Comparison of ENCODE assay signal across 10 mouse cellular contexts in the genomic region with DNA sequence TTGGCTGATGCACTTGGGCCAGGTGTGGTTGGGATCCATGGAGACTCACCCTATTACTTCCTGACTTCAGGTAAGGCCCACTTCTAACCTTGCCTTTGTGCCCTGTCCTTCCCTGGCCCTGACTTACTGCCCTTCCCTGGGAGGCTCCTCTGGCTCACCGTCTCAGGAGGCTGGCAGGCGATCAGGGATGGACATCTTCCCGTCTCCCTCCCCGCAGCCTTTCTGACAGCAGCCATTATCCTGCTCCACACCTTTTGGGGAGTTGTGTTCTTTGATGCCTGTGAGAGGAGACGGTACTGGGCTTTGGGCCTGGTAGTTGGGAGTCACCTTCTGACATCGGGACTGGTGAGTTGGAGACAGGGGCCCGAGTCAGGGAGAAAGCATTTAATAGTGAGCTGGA. TPM values are rescaled to one million over a fixed set of nuclear protein-coding genes. Genes with fewer than 3 reads are reported as not detected.
A peak's percentile ranks its signal among the peaks of the same experiment; 100 is the strongest.
DNase-seq lines count a peak whose midpoint lies in the region; ATAC-seq and TF ChIP-seq lines count a peak whose summit lies in the region.
"Not testable (repeated sequence)": the region's sequence is repeated elsewhere in the genome, so short reads cannot be mapped to it uniquely, and the experiment has no call there.
"Had no signal": no experiment of that assay in that cellular context is flagged by ENCODE, and none has a peak within 500 bp of the region (broad histone marks: within the 10 kb centered on the region; RNA-seq: fewer than 3 reads in every experiment).

No protein-coding gene starts in this region.

- not testable (repeated sequence) for H3K9me3 ChIP-seq in E14TG2a.4 (ENCODE audit: low read length); embryonic facial prominence, embryonic 10.5 days; heart, embryonic 12.5 days (replicated peaks); hindbrain, embryonic 13.5 days; intestine, embryonic 15.5 days; liver, embryonic 12.5 days (replicated peaks); lung, postnatal 0 days (ENCODE audit: low read length); neural tube, embryonic 12.5 days

- not testable (repeated sequence) for TF ChIP-seq CTCF in E14TG2a.4 (conservative IDR thresholded peaks at IDR 0.05; ENCODE audit: low read length); lung, postnatal 0 days (IDR thresholded peaks at IDR 0.05)

- H3K27me3 ChIP-seq in E14TG2a.4 (ENCODE audit: insufficient read depth, low read length); embryonic facial prominence, embryonic 10.5 days (replicated peaks; ENCODE audit: low read depth, poor library complexity, severe bottlenecking); heart, embryonic 12.5 days (replicated peaks); hindbrain, embryonic 13.5 days; intestine, embryonic 15.5 days (replicated peaks); liver, embryonic 12.5 days (replicated peaks); lung, postnatal 0 days (replicated peaks; ENCODE audit: insufficient read depth, low read length); neural tube, embryonic 12.5 days (replicated peaks): not testable (repeated sequence)

- not testable (repeated sequence) for ATAC-seq in heart, embryonic 12.5 days (ENCODE audit: insufficient number of reproducible peaks, low FRiP score); hindbrain, embryonic 13.5 days (ENCODE audit: low FRiP score); intestine, embryonic 15.5 days; liver, embryonic 12.5 days; lung, postnatal 0 days; neural tube, embryonic 12.5 days (ENCODE audit: low FRiP score, low read depth)

- WGBS in embryonic facial prominence, embryonic 10.5 days: 93% methylated on average over 7 of the region's 7 CpGs
- 81% methylated on average over 7 of the region's 7 CpGs for WGBS in heart, embryonic 12.5 days
- 91% methylated on average over 7 of the region's 7 CpGs for WGBS in hindbrain, embryonic 13.5 days
- 82% methylated on average over 7 of the region's 7 CpGs for WGBS in intestine, embryonic 15.5 days
- WGBS in liver, embryonic 12.5 days (ENCODE audit: insufficient replicate concordance): 80% methylated on average over 7 of the region's 7 CpGs
- 81% methylated on average over 7 of the region's 7 CpGs for whole genome bisulfite sequencing in lung, postnatal 0 days
- 89% methylated on average over 7 of the region's 7 CpGs for WGBS in neural tube, embryonic 12.5 days

- H3K4me3 ChIP-seq in E14TG2a.4 (replicated peaks; ENCODE audit: low read length): 0 out of 2 replicates have a peak overlapping the region, but pooled peaks have one; percentile 10
- H3K4me3 ChIP-seq in embryonic facial prominence, embryonic 10.5 days: peak overlapping the region; percentile 29
- not testable (repeated sequence) for H3K4me3 ChIP-seq in heart, embryonic 12.5 days; intestine, embryonic 15.5 days (replicated peaks); liver, embryonic 12.5 days; lung, postnatal 0 days (ENCODE audit: low read depth, low read length); neural tube, embryonic 12.5 days
- 0 out of 2 replicates have a peak overlapping the region, but pooled peaks have one; percentile 8 for H3K4me3 ChIP-seq in hindbrain, embryonic 13.5 days

- TF ChIP-seq EP300 in lung, postnatal 0 days (IDR thresholded peaks at IDR 0.05): not testable (repeated sequence)

- not testable (repeated sequence) for H3K27ac ChIP-seq in embryonic facial prominence, embryonic 10.5 days (replicated peaks); heart, embryonic 12.5 days (ENCODE audit: poor library complexity, severe bottlenecking); hindbrain, embryonic 13.5 days; intestine, embryonic 15.5 days; liver, embryonic 12.5 days; lung, postnatal 0 days (ENCODE audit: low read length); neural tube, embryonic 12.5 days

- peak overlapping the region; percentile 83 for H3K4me2 ChIP-seq in heart, embryonic 12.5 days
- H3K4me2 ChIP-seq in hindbrain, embryonic 13.5 days: peak overlapping the region; percentile 89
- H3K4me2 ChIP-seq in intestine, embryonic 15.5 days (replicated peaks): 0 out of 2 replicates have a peak overlapping the region, but pooled peaks have one; percentile 26
- H3K4me2 ChIP-seq in liver, embryonic 12.5 days: peak overlapping the region; percentile 90
- 0 out of 2 replicates have a peak overlapping the region, but pooled peaks have one; percentile 68 for H3K4me2 ChIP-seq in lung, postnatal 0 days (replicated peaks; ENCODE audit: low read depth, low read length)
- peak overlapping the region; percentile 87; the same call in 1 of the 2 replicates for H3K4me2 ChIP-seq in neural tube, embryonic 12.5 days (replicated peaks)

- DNase-seq in embryonic facial prominence, embryonic 10.5 days (ENCODE audit: low spot score); lung, postnatal 0 days (ENCODE audit: low spot score): not testable (repeated sequence)

- H3K4me1 ChIP-seq in E14TG2a.4 (replicated peaks; ENCODE audit: low read depth, low read length): peaks cover 70% of the 10 kb centered on the region
- H3K4me1 ChIP-seq in embryonic facial prominence, embryonic 10.5 days: peaks cover 45% of the 10 kb centered on the region
- peaks cover 33% of the 10 kb centered on the region for H3K4me1 ChIP-seq in heart, embryonic 12.5 days (replicated peaks)
- peaks cover 31% of the 10 kb centered on the region for H3K4me1 ChIP-seq in hindbrain, embryonic 13.5 days (replicated peaks)
- peaks cover 21% of the 10 kb centered on the region for H3K4me1 ChIP-seq in intestine, embryonic 15.5 days (replicated peaks)
- peaks cover 42% of the 10 kb centered on the region for H3K4me1 ChIP-seq in liver, embryonic 12.5 days
- H3K4me1 ChIP-seq in lung, postnatal 0 days (ENCODE audit: insufficient read depth, low read depth, low read length): not testable (repeated sequence)
- H3K4me1 ChIP-seq in neural tube, embryonic 12.5 days: peaks cover 22% of the 10 kb centered on the region

- H3K36me3 ChIP-seq in E14TG2a.4 (ENCODE audit: insufficient read depth, low read length): peaks cover 18% of the 10 kb centered on the region
- H3K36me3 ChIP-seq in embryonic facial prominence, embryonic 10.5 days (replicated peaks): peaks cover 40% of the 10 kb centered on the region
- peaks cover 19% of the 10 kb centered on the region; the same call in 1 of the 2 replicates for H3K36me3 ChIP-seq in heart, embryonic 12.5 days
- not testable (repeated sequence) for H3K36me3 ChIP-seq in hindbrain, embryonic 13.5 days; intestine, embryonic 15.5 days; lung, postnatal 0 days (ENCODE audit: insufficient read depth, low read length); neural tube, embryonic 12.5 days
- H3K36me3 ChIP-seq in liver, embryonic 12.5 days: peaks cover 14% of the 10 kb centered on the region; the same call in 1 of the 2 replicates

- 0 out of 2 replicates have a peak overlapping the region, but pooled peaks have one; percentile 8 for H3K9ac ChIP-seq in heart, embryonic 12.5 days
- 0 out of 2 replicates have a peak overlapping the region, but pooled peaks have one; percentile 24 for H3K9ac ChIP-seq in hindbrain, embryonic 13.5 days
- not testable (repeated sequence) for H3K9ac ChIP-seq in intestine, embryonic 15.5 days; liver, embryonic 12.5 days; lung, postnatal 0 days (replicated peaks; ENCODE audit: low read depth); neural tube, embryonic 12.5 days

RNA-seq across cellular contexts. Expression of a gene that starts 1.7 kb away (rescaled TPM):
- 33.4 and 36.1 TPM in 2 replicates for polyA plus RNA-seq in embryonic facial prominence, embryonic 10.5 days (2016; fragmentation: Nextera tagmentation; extraction: Ambion mirVana)
- polyA plus RNA-seq in heart, embryonic 12.5 days (2016; fragmentation: Nextera tagmentation; extraction: Ambion mirVana): 31.8 and 33.8 TPM in 2 replicates
- polyA plus RNA-seq in hindbrain, embryonic 13.5 days (2015; fragmentation: Nextera tagmentation; extraction: Ambion mirVana): 32.4 and 40.8 TPM in 2 replicates
- 38.3 and 38.8 TPM in 2 replicates for polyA plus RNA-seq in intestine, embryonic 15.5 days (2015; fragmentation: Nextera tagmentation; extraction: Ambion mirVana)
- 16.5 and 19.0 TPM in 2 replicates for polyA plus RNA-seq in liver, embryonic 12.5 days (2016; fragmentation: Nextera tagmentation; extraction: Ambion mirVana)
- polyA plus RNA-seq in lung, postnatal 0 days (2015; fragmentation: Nextera tagmentation; extraction: Ambion mirVana): 48.6 and 49.1 TPM in 2 replicates
- polyA plus RNA-seq in neural tube, embryonic 12.5 days (2016; fragmentation: Nextera tagmentation; extraction: Ambion mirVana): 26.9 and 36.5 TPM in 2 replicates

RNA-seq across cellular contexts. Expression of a gene that starts 3.7 kb away (rescaled TPM):
- 7.6 and 10.2 TPM in 2 replicates for polyA plus RNA-seq in embryonic facial prominence, embryonic 10.5 days (2016; fragmentation: Nextera tagmentation; extraction: Ambion mirVana)
- polyA plus RNA-seq in heart, embryonic 12.5 days (2016; fragmentation: Nextera tagmentation; extraction: Ambion mirVana): 26.1 and 26.3 TPM in 2 replicates
- polyA plus RNA-seq in hindbrain, embryonic 13.5 days (2015; fragmentation: Nextera tagmentation; extraction: Ambion mirVana): 19.4 and 21.2 TPM in 2 replicates
- polyA plus RNA-seq in intestine, embryonic 15.5 days (2015; fragmentation: Nextera tagmentation; extraction: Ambion mirVana): 21.3 and 22.9 TPM in 2 replicates
- 6.7 and 8.2 TPM in 2 replicates for polyA plus RNA-seq in liver, embryonic 12.5 days (2016; fragmentation: Nextera tagmentation; extraction: Ambion mirVana)
- 247 and 252 TPM in 2 replicates for polyA plus RNA-seq in lung, postnatal 0 days (2015; fragmentation: Nextera tagmentation; extraction: Ambion mirVana)
- 13.1 and 13.5 TPM in 2 replicates for polyA plus RNA-seq in neural tube, embryonic 12.5 days (2016; fragmentation: Nextera tagmentation; extraction: Ambion mirVana)
- polyA plus RNA-seq: erythroblast, embryonic 14.5 days had no signal

RNA-seq across cellular contexts. Expression of a gene that starts 9.0 kb away (rescaled TPM):
- polyA plus RNA-seq in embryonic facial prominence, embryonic 10.5 days (2016; fragmentation: Nextera tagmentation; extraction: Ambion mirVana): 120 and 133 TPM in 2 replicates
- polyA plus RNA-seq in heart, embryonic 12.5 days (2016; fragmentation: Nextera tagmentation; extraction: Ambion mirVana): 24.7 and 26.3 TPM in 2 replicates
- 6.5 and 10.9 TPM in 2 replicates for polyA plus RNA-seq in hindbrain, embryonic 13.5 days (2015; fragmentation: Nextera tagmentation; extraction: Ambion mirVana)
- 1.5 and 1.9 TPM in 2 replicates for polyA plus RNA-seq in intestine, embryonic 15.5 days (2015; fragmentation: Nextera tagmentation; extraction: Ambion mirVana)
- polyA plus RNA-seq in liver, embryonic 12.5 days (2016; fragmentation: Nextera tagmentation; extraction: Ambion mirVana): 10.3 and 10.6 TPM in 2 replicates
- polyA plus RNA-seq in lung, postnatal 0 days (2015; fragmentation: Nextera tagmentation; extraction: Ambion mirVana): 4.4 and 4.5 TPM in 2 replicates
- 8.6 and 9.3 TPM in 2 replicates for polyA plus RNA-seq in neural tube, embryonic 12.5 days (2016; fragmentation: Nextera tagmentation; extraction: Ambion mirVana)
- polyA plus RNA-seq: erythroblast, embryonic 14.5 days; macrophage had no signal

RNA-seq across cellular contexts. Expression of a gene that starts 13.4 kb away (rescaled TPM):
- 11.5 and 13.4 TPM in 2 replicates for polyA plus RNA-seq in embryonic facial prominence, embryonic 10.5 days (2016; fragmentation: Nextera tagmentation; extraction: Ambion mirVana)
- polyA plus RNA-seq in heart, embryonic 12.5 days (2016; fragmentation: Nextera tagmentation; extraction: Ambion mirVana): 5.5 and 6.8 TPM in 2 replicates
- 3.1 and 4.3 TPM in 2 replicates for polyA plus RNA-seq in hindbrain, embryonic 13.5 days (2015; fragmentation: Nextera tagmentation; extraction: Ambion mirVana)
- polyA plus RNA-seq in intestine, embryonic 15.5 days (2015; fragmentation: Nextera tagmentation; extraction: Ambion mirVana): 5.6 and 5.8 TPM in 2 replicates
- 2.4 and 2.8 TPM in 2 replicates for polyA plus RNA-seq in liver, embryonic 12.5 days (2016; fragmentation: Nextera tagmentation; extraction: Ambion mirVana)
- polyA plus RNA-seq in lung, postnatal 0 days (2015; fragmentation: Nextera tagmentation; extraction: Ambion mirVana): 2.0 and 3.1 TPM in 2 replicates
- 4.7 and 4.8 TPM in 2 replicates for polyA plus RNA-seq in neural tube, embryonic 12.5 days (2016; fragmentation: Nextera tagmentation; extraction: Ambion mirVana)

RNA-seq across cellular contexts. Expression of a gene that starts 24.2 kb away (rescaled TPM):
- 374 and 377 TPM in 2 replicates for polyA plus RNA-seq in embryonic facial prominence, embryonic 10.5 days (2016; fragmentation: Nextera tagmentation; extraction: Ambion mirVana)
- 405 and 408 TPM in 2 replicates for polyA plus RNA-seq in heart, embryonic 12.5 days (2016; fragmentation: Nextera tagmentation; extraction: Ambion mirVana)
- polyA plus RNA-seq in hindbrain, embryonic 13.5 days (2015; fragmentation: Nextera tagmentation; extraction: Ambion mirVana): 331 and 342 TPM in 2 replicates
- polyA plus RNA-seq in intestine, embryonic 15.5 days (2015; fragmentation: Nextera tagmentation; extraction: Ambion mirVana): 346 and 351 TPM in 2 replicates
- 280 and 285 TPM in 2 replicates for polyA plus RNA-seq in liver, embryonic 12.5 days (2016; fragmentation: Nextera tagmentation; extraction: Ambion mirVana)
- polyA plus RNA-seq in lung, postnatal 0 days (2015; fragmentation: Nextera tagmentation; extraction: Ambion mirVana): 252 and 273 TPM in 2 replicates
- 345 and 349 TPM in 2 replicates for polyA plus RNA-seq in neural tube, embryonic 12.5 days (2016; fragmentation: Nextera tagmentation; extraction: Ambion mirVana)

Comparison
In these comparisons a context has a peak if more than half of its experiments do, and no peak if none do; other contexts are left out.
1. H3K4me2 ChIP-seq: peak in every context shown above with its lines; median percentile 90 in liver, embryonic 12.5 days; 89 in hindbrain, embryonic 13.5 days; 87 in neural tube, embryonic 12.5 days; 83 in heart, embryonic 12.5 days; 68 in lung, postnatal 0 days; 26 in intestine, embryonic 15.5 days.